Mouse (Mus musculus): ENCODE results near the gene Acadl.

Acadl gene

DNA sequence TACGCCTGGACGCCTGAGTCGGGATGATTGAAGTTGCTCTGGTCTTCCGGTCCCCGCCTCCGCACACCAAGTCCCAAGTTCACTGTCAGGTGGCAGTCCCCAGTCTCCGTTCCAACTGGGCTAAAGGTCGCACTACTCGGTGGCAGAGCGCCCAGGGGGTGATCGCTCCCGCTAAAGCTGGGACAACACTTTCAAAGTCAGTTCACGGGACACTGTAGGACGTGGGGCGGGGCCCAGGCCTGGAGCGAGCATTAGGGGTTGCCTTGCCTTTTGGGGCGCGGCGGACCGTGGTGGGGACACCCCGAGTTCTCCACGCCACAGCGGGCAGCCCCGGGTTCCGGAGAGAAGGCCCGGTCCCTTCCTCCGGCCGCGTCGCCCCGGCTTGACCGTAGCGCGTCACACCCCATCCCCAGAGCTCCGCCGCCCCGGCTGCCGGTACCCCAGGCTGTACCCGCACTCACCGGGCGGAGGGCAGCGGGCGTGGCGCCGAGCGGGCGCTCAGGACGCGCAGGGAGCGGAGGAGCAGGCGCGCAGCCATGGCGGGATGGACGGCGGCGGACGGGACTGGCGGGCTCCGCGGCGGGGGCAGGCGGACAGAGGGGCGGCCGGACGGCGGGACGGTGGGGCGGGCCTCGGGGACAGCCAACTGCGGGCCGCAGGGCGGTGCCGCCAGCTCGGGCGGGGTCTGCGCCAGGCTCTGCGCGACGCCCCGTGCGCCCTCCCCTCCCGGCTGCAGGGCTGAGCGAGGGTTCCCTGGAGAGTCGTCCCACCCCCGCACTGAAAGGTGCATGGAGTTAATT is at the start of gene Acadl:
Gene Acadl, minus strand, starts transcription at position 566 of the 800 bp plus-strand sequence.
- peak; percentile 57 for DNase-seq

DNA sequence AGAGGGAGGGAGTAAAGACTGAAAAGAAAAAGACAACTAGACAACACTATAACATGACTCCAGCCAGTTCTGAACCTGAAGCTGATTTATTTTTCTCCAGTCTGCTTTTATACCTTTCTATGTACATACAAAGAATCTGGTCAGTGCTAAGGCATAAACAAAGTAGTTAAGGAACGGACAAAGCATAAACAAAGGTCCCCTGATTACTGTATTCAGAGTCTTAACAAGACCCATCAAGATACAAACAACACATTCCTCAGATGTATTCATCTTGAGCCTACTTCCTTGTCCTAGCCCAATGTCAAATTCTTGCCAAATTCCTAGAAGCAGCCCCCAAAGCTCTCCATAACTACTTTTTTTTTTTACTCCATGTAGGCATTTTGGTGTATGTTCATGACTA is 49.2 kb upstream of the Acadl start:
- no peak for DNase-seq

DNA sequence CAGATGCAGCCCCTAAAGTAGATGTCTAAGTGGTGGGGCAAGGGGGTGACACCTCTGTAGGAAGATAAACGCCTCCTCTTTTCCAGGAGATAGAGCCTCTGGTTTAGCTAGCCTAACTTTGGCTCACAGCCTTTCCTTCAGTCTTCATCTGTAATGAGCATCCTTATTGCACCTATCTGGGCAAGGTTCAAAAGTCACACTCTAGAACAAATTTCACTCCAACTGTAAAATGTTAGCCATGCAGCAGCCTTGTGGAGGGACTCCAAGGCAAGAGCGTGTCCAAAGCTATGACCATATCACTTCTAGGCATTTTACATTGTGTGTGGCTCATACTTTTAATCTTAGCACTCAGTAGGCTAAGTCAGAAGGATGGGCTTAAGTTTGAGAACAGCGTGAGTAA is 39.5 kb upstream of the Acadl start:
- DNase-seq: no peak

DNA sequence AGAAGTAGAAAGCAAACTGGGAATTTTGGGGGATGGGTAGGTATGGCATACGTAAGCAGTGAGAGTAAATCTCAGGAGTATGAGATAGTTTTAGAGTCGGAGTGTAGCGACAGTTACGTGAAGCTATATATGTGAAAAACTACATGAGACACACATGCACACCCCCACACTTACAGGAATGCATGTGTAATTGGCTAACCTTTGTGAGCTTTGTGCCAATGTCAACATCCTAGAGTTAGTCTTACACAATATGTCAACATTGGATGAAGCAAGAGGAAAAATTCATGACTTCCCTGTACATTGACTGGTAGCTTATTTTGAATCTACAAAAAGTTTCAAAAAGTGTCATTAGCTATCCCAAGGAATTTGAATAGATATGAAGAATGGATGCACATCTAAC is 37.9 kb upstream of the Acadl start:
- DNase-seq: no peak

DNA sequence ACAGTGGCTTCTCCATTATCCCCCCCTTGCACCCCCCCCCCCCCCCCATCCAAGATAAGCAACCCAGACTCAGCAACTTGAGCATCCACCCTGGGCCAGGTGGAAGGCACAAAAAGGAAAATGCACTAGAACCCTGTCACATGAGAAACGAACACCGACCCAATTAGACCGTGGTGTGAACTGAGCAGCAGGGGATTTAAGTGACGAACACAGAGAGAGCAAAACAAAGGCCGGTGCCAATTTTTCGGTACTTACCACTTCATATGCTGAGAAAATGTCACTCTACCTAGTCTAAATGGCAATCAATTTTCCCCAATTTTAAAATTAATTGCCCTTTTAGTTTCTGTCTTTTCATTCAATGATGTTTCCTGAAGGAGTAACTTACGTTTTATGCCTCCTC is 35.2 kb upstream of the Acadl start:
- no peak for DNase-seq

DNA sequence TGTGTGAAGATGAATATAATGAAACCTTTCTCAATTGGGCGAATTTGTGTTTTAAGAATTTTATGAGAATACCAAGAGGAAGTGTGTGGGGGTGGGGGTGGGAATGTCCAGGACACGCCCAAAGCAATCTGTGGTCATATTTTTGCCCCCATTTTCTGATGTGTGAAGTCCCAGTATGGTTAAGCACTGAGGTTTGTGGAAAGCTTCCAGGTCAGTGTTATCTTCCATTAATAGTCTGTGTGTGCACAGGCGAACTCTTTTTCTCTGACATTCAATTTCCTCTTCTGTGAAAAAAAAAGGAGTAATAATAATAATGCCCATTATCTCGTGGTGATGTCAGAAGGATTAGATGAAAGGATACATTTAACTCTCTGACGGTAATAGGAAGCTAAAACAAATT is 33.5 kb upstream of the Acadl start:
- DNase-seq: no peak

DNA sequence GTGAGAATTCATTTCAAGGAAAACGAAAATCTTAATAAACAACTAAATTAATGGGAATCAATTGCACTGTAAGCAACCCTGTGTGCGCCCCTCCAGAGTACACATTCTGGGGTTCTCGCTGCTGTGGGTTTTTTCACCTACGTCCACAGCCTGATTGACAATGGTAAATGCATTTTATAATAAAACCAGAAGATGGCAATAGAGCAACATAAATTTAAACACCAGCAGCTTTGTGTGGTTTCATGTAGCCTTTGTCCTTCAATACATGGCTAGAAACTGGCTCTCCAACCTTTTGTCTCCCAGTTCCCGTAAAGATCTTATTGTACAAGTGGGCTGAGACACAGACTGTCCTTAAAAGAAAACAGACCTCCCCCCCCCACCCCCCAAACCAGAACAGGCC is 33.0 kb upstream of the Acadl start:
- DNase-seq: no peak

DNA sequence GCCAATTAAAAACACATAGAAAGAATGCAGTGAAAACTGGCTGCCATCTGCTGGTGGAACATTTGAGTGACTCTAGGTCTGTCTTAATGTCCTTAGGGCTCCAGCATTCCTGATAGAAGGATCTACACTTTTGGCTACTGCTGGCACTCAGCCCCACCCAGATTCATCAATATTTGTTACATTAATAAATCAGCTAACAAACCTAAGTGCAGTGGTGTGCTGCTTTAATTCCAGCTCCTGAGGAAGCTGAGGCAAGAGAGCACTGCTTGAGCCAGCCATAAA is 32.7 kb upstream of the Acadl start:
- DNase-seq: peak; percentile 47

DNA sequence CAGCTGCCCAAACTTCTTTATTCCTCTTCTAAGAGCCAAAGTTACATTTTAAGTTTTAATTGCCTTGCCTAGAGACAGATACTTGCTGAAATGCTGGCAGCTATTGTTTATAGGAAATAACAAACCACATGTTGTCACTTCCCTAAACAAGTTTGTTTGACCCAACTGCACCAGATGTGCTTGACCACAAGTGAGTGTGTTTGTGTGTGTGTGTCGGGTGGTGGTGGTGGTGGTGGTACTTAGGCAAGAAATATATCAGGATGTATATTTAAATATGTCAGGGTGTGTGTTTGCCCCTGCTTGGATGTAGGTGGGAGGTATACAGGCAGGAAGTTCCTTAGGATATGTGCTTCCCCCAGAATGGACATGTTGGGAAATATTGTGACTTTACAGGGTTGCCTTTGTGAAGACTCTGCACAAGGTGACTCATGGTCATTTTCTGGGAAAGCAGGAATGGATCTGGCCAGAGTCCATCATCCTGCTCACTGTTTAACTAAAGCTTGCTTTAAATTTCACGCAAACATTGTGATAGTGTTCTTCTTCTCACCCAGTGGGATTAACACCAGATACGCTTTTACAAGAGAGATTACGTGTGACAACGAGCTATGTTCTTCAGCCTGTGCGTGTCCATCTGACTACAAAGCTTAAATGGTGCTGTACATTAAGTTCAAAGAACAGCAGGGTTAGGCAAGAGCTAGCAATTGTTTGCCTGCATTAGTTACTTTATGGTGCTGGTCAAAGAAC is 32.2 kb upstream of the Acadl start:
- no peak for DNase-seq

DNA sequence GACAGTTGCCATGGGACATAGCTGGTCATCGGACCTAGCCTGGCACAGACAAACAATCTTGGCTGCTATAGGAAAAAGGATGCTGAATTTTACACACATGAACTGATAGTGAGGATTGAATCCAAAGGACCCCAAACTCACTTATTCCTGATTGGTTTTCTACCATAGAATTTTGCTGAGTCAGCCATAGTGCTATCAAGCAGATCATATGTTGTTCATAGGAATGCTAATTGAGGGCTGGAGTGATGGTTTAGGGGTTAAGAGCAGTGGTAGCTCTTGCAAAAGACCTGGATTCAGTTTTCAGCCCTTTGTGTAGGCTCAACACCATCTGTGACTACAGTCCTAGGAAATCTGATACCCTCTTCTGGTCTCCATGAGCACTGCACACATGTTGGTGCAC is 24.1 kb upstream of the Acadl start:
- no peak for DNase-seq

DNA sequence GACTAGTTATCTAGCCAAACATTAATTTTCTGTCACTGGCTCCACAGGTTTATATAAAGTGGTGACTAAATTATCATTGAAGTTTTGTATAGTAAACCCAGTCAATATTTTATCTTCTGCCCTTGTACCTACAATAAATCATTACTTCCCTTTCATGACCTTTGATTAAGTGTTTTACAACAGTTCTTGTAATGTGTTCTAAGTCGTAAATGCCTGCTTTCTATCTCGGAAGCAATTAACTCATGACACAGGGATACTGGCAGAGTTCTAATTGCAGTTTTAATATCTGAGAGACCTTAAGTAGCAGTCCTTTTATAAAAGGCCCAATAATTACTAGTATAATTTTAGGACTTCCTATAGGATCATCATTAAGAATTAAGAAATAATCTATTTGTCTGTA is 17.1 kb upstream of the Acadl start:
- no peak for DNase-seq

DNA sequence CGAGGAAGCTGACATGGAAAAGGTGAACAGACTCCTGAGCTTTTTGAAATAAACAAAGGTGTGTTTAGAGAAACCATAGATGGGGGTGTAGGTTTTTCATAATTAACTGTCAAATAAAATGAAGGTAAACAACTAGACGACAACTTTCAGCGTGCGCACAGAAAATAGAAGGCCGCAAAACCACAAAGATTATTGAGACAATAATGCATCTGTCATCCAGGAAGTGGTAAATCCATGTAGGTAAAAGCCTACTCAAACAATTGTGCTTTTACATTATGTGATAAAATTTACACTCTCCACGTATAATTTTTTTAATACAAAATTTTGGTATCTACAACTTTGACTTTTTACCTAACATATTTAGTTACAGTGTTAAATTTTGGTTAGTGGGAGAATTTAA is 11.7 kb upstream of the Acadl start:
- DNase-seq: no peak

DNA sequence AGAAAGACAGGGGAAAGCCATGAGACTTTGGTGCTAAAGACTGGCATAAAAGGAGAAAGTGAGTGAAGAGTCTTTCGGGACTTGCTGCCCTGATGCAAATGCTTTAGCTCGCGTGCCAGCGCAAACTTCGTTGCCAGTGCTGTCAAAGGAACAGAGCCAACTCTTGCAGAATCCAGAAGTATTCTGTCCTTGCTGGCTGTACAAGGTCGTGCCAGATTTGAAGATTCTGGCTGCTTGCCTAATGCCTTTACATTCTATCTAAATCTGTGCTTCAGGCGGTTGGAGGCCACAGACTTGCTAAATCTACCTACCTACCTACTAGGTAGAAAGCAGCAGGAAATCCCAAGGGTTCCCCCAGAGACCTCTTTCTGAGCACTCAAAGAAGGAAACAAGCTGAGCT is 8.5 kb upstream of the Acadl start:
- DNase-seq: peak; percentile 5

DNA sequence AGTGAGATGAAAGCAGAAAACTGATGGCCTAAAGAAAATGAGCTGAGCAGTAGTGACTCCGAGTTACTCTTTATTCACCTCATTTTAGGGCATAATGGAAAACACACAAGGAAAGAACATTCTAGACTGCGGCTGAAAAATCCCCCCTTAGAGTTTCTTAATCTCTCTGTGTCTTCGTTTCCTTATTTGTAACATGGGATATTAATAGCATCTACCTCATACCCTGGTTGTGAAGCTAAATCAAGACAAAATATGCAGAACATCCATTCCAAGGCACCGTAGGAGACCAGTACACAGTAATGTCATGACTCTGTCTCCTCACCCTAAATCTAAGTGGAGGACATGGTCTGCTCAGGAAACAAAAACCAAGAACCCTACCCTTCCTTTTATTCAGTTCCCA is 2.6 kb upstream of the Acadl start:
- no peak for DNase-seq

DNA sequence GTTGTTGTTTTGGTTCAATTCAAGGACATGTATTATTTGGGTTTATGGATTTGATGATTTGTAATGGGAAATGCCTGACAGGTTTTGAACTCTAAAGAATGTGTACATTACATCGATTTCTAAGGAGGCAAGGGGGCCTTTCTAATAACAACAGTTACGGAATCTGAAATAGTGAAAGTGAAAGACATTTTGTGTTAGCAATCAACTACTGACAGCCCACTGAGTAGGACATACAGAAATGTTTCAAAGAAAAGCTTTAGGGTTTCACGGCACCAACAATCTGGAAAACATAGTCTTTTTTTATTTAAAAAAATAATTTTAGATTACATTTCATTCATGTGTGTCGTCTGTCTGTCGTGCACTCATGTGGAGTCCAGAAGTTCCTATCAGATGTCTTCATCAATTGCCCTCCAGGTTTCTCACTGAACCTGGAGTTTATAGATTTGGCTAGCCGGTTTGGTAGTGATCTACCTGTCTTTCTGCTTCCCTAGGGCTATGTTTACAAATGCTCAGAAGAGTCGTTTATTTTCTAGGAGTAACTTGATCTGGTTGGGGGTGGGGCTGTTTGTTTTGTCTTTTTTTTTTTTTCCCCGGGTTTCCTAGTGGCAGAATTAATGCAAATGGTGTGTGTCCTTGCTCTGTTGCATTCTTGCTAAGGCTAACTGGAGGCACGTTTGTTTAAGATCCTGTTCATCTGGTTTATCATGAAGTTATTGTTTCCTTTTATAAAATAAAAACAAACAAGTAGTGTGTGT is 841 bp upstream of the Acadl start:
- no peak for DNase-seq

DNA sequence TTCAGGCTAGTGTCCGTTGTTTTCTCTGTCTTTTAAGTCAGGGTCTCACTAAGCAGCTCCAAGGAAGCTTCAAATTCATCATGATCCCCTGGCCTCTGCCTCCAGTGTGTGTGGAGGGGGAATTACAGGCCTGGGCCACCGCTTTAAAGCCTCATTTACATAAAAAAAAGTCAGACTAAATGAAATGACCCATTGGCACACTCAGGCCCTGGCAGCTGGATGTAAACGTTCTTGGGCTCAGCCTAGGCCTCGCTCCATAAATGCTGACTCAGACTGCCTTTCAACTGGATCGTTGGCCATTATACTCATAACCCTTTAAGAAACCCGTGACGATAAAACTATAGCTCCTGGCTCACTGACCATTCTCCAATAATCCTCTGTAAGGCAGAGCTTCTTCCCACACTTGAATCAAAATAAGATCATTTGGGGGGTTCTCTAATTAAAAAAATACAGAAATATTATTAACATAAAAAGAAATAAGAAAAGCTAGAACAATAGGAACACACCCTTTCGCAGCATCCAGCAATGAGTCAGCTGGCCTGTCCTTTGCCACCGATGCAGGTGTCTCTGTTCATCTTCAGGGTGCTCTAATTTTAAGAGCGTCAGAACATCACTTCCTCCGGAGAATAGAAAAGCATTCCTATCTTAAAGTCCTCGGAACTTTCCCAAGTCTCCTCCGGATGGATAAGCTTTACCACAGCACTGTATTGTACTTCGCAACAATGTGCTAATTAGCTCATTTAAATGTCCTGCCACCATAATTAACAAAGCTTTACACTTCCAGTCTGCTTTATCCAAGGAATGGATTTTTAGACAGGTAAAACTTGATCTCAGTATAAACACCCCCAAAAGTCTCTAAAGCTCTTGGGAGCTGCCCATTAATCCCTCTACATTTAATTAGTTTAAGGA is 1.1 kb downstream of the Acadl start:
- DNase-seq: no peak

DNA sequence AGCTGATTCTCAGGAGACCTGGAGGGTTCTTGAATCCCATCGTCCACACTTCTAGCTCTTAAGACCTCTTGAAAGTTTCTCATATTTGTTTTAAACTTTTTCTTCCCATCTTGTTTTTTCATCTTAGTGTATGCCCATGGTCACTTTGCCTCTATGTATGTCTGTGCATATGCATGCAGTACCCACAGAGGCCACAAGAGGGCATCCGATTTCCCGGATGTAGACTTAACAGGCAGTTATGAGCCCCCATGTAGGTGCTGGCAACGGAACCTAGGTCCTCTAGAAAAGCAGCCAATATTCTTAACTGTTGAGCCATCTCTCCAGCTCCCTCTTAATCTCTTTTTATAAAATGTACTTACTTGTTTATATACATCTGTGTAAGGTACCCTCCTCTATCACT is 15.6 kb downstream of the Acadl start:
- DNase-seq: no peak

DNA sequence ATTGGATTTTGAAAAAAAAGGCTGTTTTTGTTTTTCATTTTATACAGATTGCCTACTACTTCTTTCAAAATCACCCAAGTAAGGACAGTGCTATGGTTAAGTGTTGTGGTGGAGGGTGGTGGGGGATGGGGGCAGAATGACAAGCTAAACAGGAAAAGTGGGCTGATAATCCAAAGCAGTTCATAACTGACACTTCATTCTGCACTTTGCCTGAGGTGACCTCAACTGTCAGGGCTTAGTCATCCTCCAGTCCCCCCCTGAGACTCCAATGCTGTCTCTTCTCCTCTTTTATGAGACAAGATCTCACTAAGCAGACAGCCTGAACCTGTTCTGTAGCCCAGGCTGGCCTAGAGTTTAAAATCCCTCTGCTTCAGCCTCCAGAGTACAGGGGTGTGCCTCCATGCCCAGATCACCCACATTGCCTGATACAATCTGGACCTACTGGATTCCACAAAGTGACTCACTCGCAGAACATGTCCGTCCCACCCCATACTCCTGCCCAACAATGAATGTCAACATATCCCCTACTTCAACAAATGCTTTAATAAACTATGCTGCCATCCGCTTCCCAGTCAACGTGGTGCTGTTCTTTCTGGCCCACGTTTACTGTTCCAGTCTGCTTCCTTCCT is 17.3 kb downstream of the Acadl start:
- DNase-seq: no peak

DNA sequence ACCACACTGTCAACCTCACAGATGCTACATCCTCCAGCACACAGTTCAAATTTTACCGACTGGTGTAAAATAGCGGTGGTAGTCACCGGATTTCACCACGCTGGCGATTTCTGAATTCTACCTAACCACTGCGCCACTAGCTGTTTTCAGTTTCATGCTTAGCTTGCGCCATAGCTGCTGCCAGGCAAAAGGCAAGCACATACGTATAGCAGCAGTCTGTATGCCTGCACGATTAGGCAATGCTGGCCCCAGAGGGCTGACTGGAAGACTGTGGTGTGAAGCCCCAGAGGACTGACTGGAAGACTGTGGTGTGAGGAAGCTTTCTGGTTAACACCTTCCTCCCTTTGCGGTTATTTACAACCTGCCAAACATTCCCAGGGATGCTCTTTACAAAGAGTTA is 21.1 kb downstream of the Acadl start:
- DNase-seq: no peak

DNA sequence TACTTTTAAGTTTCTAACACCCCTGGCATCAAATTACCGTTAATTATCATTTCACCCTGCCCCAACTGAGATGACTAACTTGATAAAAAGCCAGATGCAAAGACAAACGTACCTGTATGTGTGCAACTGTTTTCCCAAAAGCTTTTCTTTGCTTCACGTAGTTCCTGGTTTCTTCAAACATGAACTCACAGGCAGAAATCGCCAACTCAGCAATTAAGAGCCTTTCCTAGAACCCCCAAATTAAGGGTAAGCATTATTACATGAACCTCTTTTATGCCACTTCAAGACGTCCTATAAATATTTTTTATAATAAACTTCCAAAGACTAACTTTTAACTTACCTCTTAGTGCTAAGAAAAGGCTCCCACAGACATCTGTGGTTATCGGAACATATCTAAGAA is 21.6 kb downstream of the Acadl start:
- DNase-seq: no peak

DNA sequence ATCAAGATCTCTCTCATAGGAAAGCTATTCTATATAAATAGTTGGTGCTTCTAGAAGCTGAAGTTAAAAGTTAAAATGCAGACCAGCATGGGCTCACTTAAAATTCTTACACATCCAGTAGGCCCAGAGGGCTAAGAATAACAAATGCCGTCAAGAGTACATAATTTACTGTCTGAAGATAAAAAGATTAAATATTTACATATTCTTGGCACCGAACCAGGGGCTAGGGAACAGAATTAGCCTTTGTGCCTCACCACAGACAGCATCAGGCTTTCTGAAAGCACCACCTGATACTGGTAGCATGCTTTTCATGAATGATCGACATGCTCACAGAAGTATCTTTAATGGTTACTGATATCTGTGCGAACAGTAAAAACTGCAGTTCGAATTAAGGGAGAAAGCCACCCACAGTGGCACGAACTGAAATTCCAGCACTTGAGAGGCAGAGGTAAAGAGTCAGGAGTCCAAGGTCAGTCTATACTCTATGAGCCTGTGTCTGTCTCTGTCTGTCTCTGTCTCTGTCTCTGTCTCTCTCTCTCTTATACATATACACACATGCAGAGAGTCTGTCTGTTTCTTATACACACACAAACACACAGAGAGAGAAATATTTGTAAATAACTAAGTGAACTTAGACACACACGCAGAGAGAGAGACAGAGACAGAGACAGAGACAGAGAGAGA is 23.2 kb downstream of the Acadl start:
- no peak for DNase-seq

DNA sequence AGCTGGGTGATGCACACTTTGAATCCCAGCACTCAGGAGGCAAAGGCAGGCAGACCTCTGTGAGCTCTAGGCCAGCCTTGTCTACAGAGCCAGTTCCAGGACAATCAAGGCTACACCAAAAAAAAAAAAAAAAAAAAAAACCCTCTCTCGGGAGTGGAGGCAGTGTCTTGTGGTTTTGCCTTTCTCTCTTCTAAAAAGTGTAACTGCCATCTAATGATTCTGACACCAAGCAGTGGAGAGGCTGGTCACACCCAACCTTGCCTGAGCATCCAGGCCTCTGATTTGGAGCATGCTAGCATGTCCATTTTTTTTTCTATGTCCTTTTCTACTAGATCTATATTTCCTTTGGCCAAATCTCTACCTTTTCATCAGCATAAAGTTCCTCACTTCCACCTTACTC is 23.9 kb downstream of the Acadl start:
- DNase-seq: no peak
